Mouse (Mus musculus) embryo, embryonic 11 days (tissue): ENCODE data around the gene Avl9.

Source experiments
- DNase-seq: peaks from one replicate; pipeline ENCODE4 v3.0.0-alpha.2; 2015

The Avl9 gene

GRCm38 (mm10) chr6:56796232-56796631, 81.5 kb downstream of the Avl9 start:
- DNase-seq = no peak

- DNase-seq = peak; percentile 75
Measured at GRCm38 (mm10) chr6:56796668-56797141, 82.0 kb downstream of the Avl9 start.

DNA sequence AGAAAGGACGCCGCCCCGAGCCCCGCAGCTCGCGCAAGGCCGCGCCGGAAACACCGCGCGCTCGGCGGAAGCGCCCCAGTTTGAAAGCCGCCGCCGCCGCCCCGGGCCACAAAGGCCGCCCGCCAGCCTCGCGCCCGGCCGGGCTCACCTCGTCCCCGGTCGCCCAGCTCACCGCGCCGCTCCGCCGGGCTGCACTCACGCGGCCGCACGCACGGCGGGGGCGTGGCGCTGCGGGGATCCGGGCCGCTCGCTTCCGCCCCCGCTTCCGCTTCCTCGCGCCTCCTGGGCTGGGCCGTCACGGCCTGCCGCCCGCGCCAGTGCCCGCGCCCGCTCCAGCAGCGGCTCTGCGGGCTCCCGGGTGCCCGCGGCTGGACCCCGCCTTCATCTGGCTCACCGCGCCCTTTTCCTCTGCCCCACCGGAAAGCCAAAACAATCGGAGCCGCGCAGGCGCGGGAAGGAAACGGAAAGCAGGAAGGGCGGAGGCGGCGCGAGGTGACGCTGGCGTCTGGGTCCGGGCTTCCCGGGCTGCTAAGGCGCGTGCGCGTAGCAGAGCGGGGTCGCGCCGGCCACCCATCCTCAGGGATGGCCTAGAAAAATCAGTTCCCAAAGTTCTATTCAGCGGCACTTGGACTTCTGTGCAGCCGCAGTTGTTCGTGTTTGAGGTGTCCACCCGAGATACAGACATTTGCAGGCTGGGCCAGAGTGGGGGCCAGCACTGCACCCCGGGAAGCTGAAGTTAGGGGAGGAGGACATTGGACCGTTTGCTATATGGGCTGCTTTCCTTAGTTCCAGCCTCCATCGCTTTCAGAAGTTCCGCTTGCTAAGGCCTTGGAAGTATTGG, 82.8 kb downstream of the Avl9 start, which contains the start of gene Kbtbd2:
Gene Kbtbd2 (minus strand): TSS at position 503 of the 841 bp plus-strand sequence.
- DNase-seq = peak; percentile 96

DNA sequence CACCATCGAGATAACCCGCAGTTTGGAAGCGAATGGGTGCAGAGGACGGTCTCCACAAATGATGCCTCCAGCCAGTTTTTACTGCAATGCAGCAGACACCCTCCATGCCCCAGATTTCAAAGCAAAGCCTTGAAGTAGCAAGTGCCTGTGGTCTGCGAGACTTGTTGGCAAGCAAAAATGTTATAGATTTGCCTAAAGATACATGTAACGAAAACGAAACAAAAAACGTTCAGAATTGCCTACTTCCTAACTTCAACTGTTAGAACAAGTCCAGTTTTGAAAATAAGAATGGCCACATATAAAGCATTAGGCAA, 83.4 kb downstream of the Avl9 start:
- no peak for DNase-seq

- no peak for DNase-seq
Measured at GRCm38 (mm10) chr6:56805026-56805425, 90.3 kb downstream of the Avl9 start.

GRCm38 (mm10) chr6:56806195-56806594, 91.5 kb downstream of the Avl9 start:
- no peak for DNase-seq

DNA sequence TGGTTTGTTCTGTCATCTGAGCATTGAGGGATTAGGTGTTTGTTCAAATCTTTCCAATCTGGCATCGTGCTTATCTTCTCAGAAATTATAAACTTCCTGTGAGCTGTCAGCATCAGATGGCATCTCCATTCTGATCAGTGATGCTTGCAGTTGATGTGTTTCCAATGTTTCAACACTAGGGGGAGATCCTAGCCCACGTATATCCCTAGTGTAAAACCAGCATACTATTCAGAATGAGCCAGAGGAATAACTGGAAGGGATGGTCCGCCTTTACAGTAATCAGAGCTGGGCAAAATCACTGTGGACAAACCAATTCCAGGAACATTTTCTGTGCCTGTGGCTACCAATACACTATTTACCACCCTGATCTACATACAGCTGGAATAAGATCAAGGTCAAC, 94.0 kb downstream of the Avl9 start:
- DNase-seq = peak; percentile 65
